Mouse (Mus musculus) thymus, adult 2 months (tissue): ENCODE results near the gene Stmn1.

Experiments
- CTCF ChIP-seq: fragments of 200-500 bp; IDR thresholded peaks from 2 replicates; pipeline ENCODE4 v1.5.1; 2012; ENCODE audit warnings: mild to moderate bottlenecking, control low read depth, low read length, moderate library complexity, borderline replicate concordance; ENCODE audit not compliant: control insufficient read depth, poor library complexity, insufficient read depth; ENCODE audit errors: extremely low read depth
- POLR2A ChIP-seq: fragments of 200-500 bp; IDR thresholded peaks from 2 replicates; pipeline ENCODE4 v1.6.1; 2012; ENCODE audit warnings: mild to moderate bottlenecking, low read length, control low read depth, moderate library complexity; ENCODE audit not compliant: control insufficient read depth, poor library complexity, insufficient read depth; ENCODE audit errors: extremely low read depth

GRCm38 (mm10) chr4:134460277-134460676, 7.8 kb upstream of the Stmn1 start:
- TF ChIP-seq POLR2A (no peak), CTCF (no peak)
